Mouse (Mus musculus): ENCODE measurements around the gene Tuba1a. TPM values are rescaled to one million over a fixed set of nuclear protein-coding genes. Genes with fewer than 3 reads are reported as not detected.

The Tuba1a gene
- polyA plus RNA-seq, 1 experiment from 2014 or later, result 602 TPM

- Histone ChIP-seq H3K27me3 (ENCODE audit: control insufficient read depth, insufficient read depth, low read length) (no peaks in the 10 kb centered on the region), H3K9me3 (ENCODE audit: control insufficient read depth, low read length) (no peaks in the 10 kb centered on the region), H3K4me1 (replicated peaks; ENCODE audit: control insufficient read depth, insufficient read depth) (no peaks in the 10 kb centered on the region), H3K9ac (ENCODE audit: low read length) (no peak overlapping the region), H3K36me3 (ENCODE audit: control insufficient read depth, insufficient read depth, low read length) (no peaks in the 10 kb centered on the region), H3K4me3 (ENCODE audit: low read depth, low read length) (no peak overlapping the region), H3K4me2 (replicated peaks; ENCODE audit: low read depth) (no peak overlapping the region), H3K27ac (replicated peaks) (no peak overlapping the region)
- DNase-seq (ENCODE audit: low spot score), result no peak
- ATAC-seq (ENCODE audit: low FRiP score, low TSS enrichment), result no peak
- 74% methylated on average over 6 of the region's 6 CpGs for WGBS
- no peak for TF ChIP-seq CTCF (IDR thresholded peaks at IDR 0.05; ENCODE audit: low read depth)
- no peak for TF ChIP-seq EP300 (optimal IDR thresholded peaks at IDR 0.05)
Measured at GRCm38 (mm10) chr15:98982100-98982499, 28.6 kb upstream of the Tuba1a start.

GRCm38 (mm10) chr15:98980012-98980614 is 26.6 kb upstream of the Tuba1a start:
- 59% methylated on average over 7 of the region's 7 CpGs for WGBS
- Histone ChIP-seq H3K27me3 (ENCODE audit: control insufficient read depth, insufficient read depth, low read length) (no peaks in the 10 kb centered on the region), H3K4me3 (ENCODE audit: low read depth, low read length) (no peak overlapping the region), H3K4me1 (replicated peaks; ENCODE audit: control insufficient read depth, insufficient read depth) (no peaks in the 10 kb centered on the region), H3K4me2 (replicated peaks; ENCODE audit: low read depth) (no peak overlapping the region), H3K36me3 (ENCODE audit: control insufficient read depth, insufficient read depth, low read length) (no peaks in the 10 kb centered on the region), H3K27ac (replicated peaks) (no peak overlapping the region), H3K9ac (ENCODE audit: low read length) (0 out of 2 replicates have a peak overlapping the region, but pooled peaks have one; percentile 27), H3K9me3 (ENCODE audit: control insufficient read depth, low read length) (no peaks in the 10 kb centered on the region)
- TF ChIP-seq EP300 (optimal IDR thresholded peaks at IDR 0.05), result no peak
- no peak for ATAC-seq (ENCODE audit: low FRiP score, low TSS enrichment)
- no peak for DNase-seq (ENCODE audit: low spot score)

GRCm38 (mm10) chr15:98978409-98979172 is 25.1 kb upstream of the Tuba1a start:
- no peaks in the 10 kb centered on the region for H3K4me1 ChIP-seq (replicated peaks; ENCODE audit: control insufficient read depth, insufficient read depth)
- DNase-seq (ENCODE audit: low spot score) (no peak), ATAC-seq (ENCODE audit: low FRiP score, low TSS enrichment) (no peak)
- no peak overlapping the region for H3K9ac ChIP-seq (ENCODE audit: low read length)
- no peaks in the 10 kb centered on the region for H3K27me3 ChIP-seq (ENCODE audit: control insufficient read depth, insufficient read depth, low read length)
- no peak overlapping the region for H3K4me2 ChIP-seq (replicated peaks; ENCODE audit: low read depth)
- H3K36me3 ChIP-seq (ENCODE audit: control insufficient read depth, insufficient read depth, low read length), result no peaks in the 10 kb centered on the region
- WGBS, result 75% methylated on average over 20 of the region's 20 CpGs
- TF ChIP-seq EP300 (optimal IDR thresholded peaks at IDR 0.05) (no peak), CTCF (IDR thresholded peaks at IDR 0.05; ENCODE audit: low read depth) (no peak)
- no peak overlapping the region for H3K27ac ChIP-seq (replicated peaks)
- no peak overlapping the region for H3K4me3 ChIP-seq (ENCODE audit: low read depth, low read length)
- no peaks in the 10 kb centered on the region for H3K9me3 ChIP-seq (ENCODE audit: control insufficient read depth, low read length)

- Histone ChIP-seq H3K4me3 (ENCODE audit: low read depth, low read length) (no peak overlapping the region), H3K4me1 (replicated peaks; ENCODE audit: control insufficient read depth, insufficient read depth) (no peaks in the 10 kb centered on the region), H3K9me3 (ENCODE audit: control insufficient read depth, low read length) (no peaks in the 10 kb centered on the region), H3K27ac (replicated peaks) (peak overlapping the region; percentile 49; the same call in 1 of the 2 replicates), H3K36me3 (ENCODE audit: control insufficient read depth, insufficient read depth, low read length) (no peaks in the 10 kb centered on the region), H3K4me2 (replicated peaks; ENCODE audit: low read depth) (no peak overlapping the region), H3K9ac (ENCODE audit: low read length) (no peak overlapping the region), H3K27me3 (ENCODE audit: control insufficient read depth, insufficient read depth, low read length) (no peaks in the 10 kb centered on the region)
- ATAC-seq (ENCODE audit: low FRiP score, low TSS enrichment) (no peak; the same call in 1 of the 2 replicates), DNase-seq (ENCODE audit: low spot score) (peak; percentile 55)
- 63% methylated on average over 14 of the region's 14 CpGs for whole genome bisulfite sequencing
- TF ChIP-seq CTCF (IDR thresholded peaks at IDR 0.05; ENCODE audit: low read depth) (no peak), EP300 (optimal IDR thresholded peaks at IDR 0.05) (no peak)
Measured at GRCm38 (mm10) chr15:98977759-98978408, 24.4 kb upstream of the Tuba1a start.

GRCm38 (mm10) chr15:98976763-98977758 is 23.6 kb upstream of the Tuba1a start:
- Histone ChIP-seq H3K4me1 (replicated peaks; ENCODE audit: control insufficient read depth, insufficient read depth) (no peaks in the 10 kb centered on the region), H3K36me3 (ENCODE audit: control insufficient read depth, insufficient read depth, low read length) (no peaks in the 10 kb centered on the region), H3K27ac (replicated peaks) (0 out of 2 replicates have a peak overlapping the region, but pooled peaks have one; percentile 49), H3K9ac (ENCODE audit: low read length) (no peak overlapping the region), H3K27me3 (ENCODE audit: control insufficient read depth, insufficient read depth, low read length) (no peaks in the 10 kb centered on the region), H3K4me2 (replicated peaks; ENCODE audit: low read depth) (no peak overlapping the region), H3K9me3 (ENCODE audit: control insufficient read depth, low read length) (no peaks in the 10 kb centered on the region), H3K4me3 (ENCODE audit: low read depth, low read length) (no peak overlapping the region)
- 66% methylated on average over 21 of the region's 21 CpGs for WGBS
- TF ChIP-seq EP300 (optimal IDR thresholded peaks at IDR 0.05) (no peak), CTCF (IDR thresholded peaks at IDR 0.05; ENCODE audit: low read depth) (no peak)
- ATAC-seq (ENCODE audit: low FRiP score, low TSS enrichment) (no peak), DNase-seq (ENCODE audit: low spot score) (no peak)

Data from stomach, postnatal 0 days (tissue).